Mouse (Mus musculus): ENCODE results near the gene Lcp1. TPM values are rescaled to one million over a fixed set of nuclear protein-coding genes. Genes with fewer than 3 reads are reported as not detected.

Gene Lcp1
- polyA plus RNA-seq, 1 experiment from 2014 or later = 16.6 TPM

- Histone ChIP-seq H3K4me1 (replicated peaks) (no peaks in the 10 kb centered on the region), H3K9me3 (no peaks in the 10 kb centered on the region), H3K27ac (no peak overlapping the region), H3K27me3 (no peaks in the 10 kb centered on the region), H3K9ac (replicated peaks) (no peak overlapping the region), H3K4me3 (replicated peaks) (no peak overlapping the region), H3K4me2 (replicated peaks) (no peak overlapping the region), H3K36me3 (no peaks in the 10 kb centered on the region)
- WGBS = 92% methylated on average over 4 of the region's 4 CpGs
- ATAC-seq = no peak
These were observed 59.8 kb downstream of the Lcp1 start for GRCm38 (mm10) chr14:75190683-75191082.

- Histone ChIP-seq H3K36me3 (no peaks in the 10 kb centered on the region), H3K27me3 (no peaks in the 10 kb centered on the region), H3K9me3 (no peaks in the 10 kb centered on the region), H3K4me1 (replicated peaks) (no peaks in the 10 kb centered on the region), H3K4me2 (replicated peaks) (no peak overlapping the region), H3K4me3 (replicated peaks) (no peak overlapping the region), H3K9ac (replicated peaks) (no peak overlapping the region), H3K27ac (no peak overlapping the region)
- 92% methylated on average over 10 of the region's 10 CpGs for WGBS
- no peak for ATAC-seq
These were observed 61.5 kb downstream of the Lcp1 start for GRCm38 (mm10) chr14:75192427-75192826.

GRCm38 (mm10) chr14:75192858-75193257, 62.0 kb downstream of the Lcp1 start:
- Histone ChIP-seq H3K27ac (no peak overlapping the region), H3K4me2 (replicated peaks) (no peak overlapping the region), H3K27me3 (no peaks in the 10 kb centered on the region), H3K4me3 (replicated peaks) (no peak overlapping the region), H3K36me3 (no peaks in the 10 kb centered on the region), H3K4me1 (replicated peaks) (no peaks in the 10 kb centered on the region), H3K9me3 (no peaks in the 10 kb centered on the region), H3K9ac (replicated peaks) (no peak overlapping the region)
- 90% methylated on average over 10 of the region's 10 CpGs for WGBS
- ATAC-seq = no peak

GRCm38 (mm10) chr14:75195530-75195929, 64.6 kb downstream of the Lcp1 start:
- H3K9ac ChIP-seq (replicated peaks) = no peak overlapping the region
- ATAC-seq = no peak
- no peak overlapping the region for H3K27ac ChIP-seq
- H3K9me3 ChIP-seq = no peaks in the 10 kb centered on the region
- H3K4me3 ChIP-seq (replicated peaks) = no peak overlapping the region
- no peak overlapping the region for H3K4me2 ChIP-seq (replicated peaks)
- H3K36me3 ChIP-seq = no peaks in the 10 kb centered on the region
- no peaks in the 10 kb centered on the region for H3K27me3 ChIP-seq
- no peaks in the 10 kb centered on the region for H3K4me1 ChIP-seq (replicated peaks)
- WGBS = 88% methylated on average over 5 of the region's 5 CpGs

- no peaks in the 10 kb centered on the region for H3K4me1 ChIP-seq (replicated peaks)
- H3K36me3 ChIP-seq = no peaks in the 10 kb centered on the region
- no peaks in the 10 kb centered on the region for H3K9me3 ChIP-seq
- 43% methylated on average over 5 of the region's 5 CpGs for WGBS
- no peak overlapping the region for H3K4me3 ChIP-seq (replicated peaks)
- no peak overlapping the region for H3K4me2 ChIP-seq (replicated peaks)
- no peak overlapping the region for H3K9ac ChIP-seq (replicated peaks)
- no peaks in the 10 kb centered on the region for H3K27me3 ChIP-seq
- no peak overlapping the region for H3K27ac ChIP-seq
- no peak for ATAC-seq
These were observed 66.1 kb downstream of the Lcp1 start for GRCm38 (mm10) chr14:75197027-75197426.

- Histone ChIP-seq H3K27me3 (no peaks in the 10 kb centered on the region), H3K27ac (no peak overlapping the region), H3K9me3 (no peaks in the 10 kb centered on the region), H3K4me3 (replicated peaks) (no peak overlapping the region), H3K9ac (replicated peaks) (no peak overlapping the region), H3K4me1 (replicated peaks) (no peaks in the 10 kb centered on the region), H3K36me3 (no peaks in the 10 kb centered on the region), H3K4me2 (replicated peaks) (no peak overlapping the region)
- ATAC-seq = peak; percentile 37; the same call in 1 of the 2 replicates
- 65% methylated on average over 7 of the region's 7 CpGs for WGBS
These were observed 66.8 kb downstream of the Lcp1 start for GRCm38 (mm10) chr14:75197660-75198059.

GRCm38 (mm10) chr14:75205363-75206051, 74.6 kb downstream of the Lcp1 start:
- H3K9ac ChIP-seq (replicated peaks) = no peak overlapping the region
- no peaks in the 10 kb centered on the region for H3K27me3 ChIP-seq
- no peak overlapping the region for H3K4me3 ChIP-seq (replicated peaks)
- 84% methylated on average over 6 of the region's 6 CpGs for WGBS
- H3K36me3 ChIP-seq = no peaks in the 10 kb centered on the region
- H3K9me3 ChIP-seq = no peaks in the 10 kb centered on the region
- ATAC-seq = no peak
- no peak overlapping the region for H3K27ac ChIP-seq
- 0 out of 2 replicates have a peak, but pooled peaks cover 3% of the 10 kb centered on the region for H3K4me1 ChIP-seq (replicated peaks)
- H3K4me2 ChIP-seq (replicated peaks) = no peak overlapping the region

GRCm38 (mm10) chr14:75206307-75206706, 75.4 kb downstream of the Lcp1 start:
- H3K4me2 ChIP-seq (replicated peaks) = no peak overlapping the region
- H3K4me3 ChIP-seq (replicated peaks) = no peak overlapping the region
- ATAC-seq = no peak
- no peak overlapping the region for H3K9ac ChIP-seq (replicated peaks)
- no peaks in the 10 kb centered on the region for H3K36me3 ChIP-seq
- H3K9me3 ChIP-seq = no peaks in the 10 kb centered on the region
- H3K27ac ChIP-seq = no peak overlapping the region
- WGBS = 98% methylated on average over 4 of the region's 4 CpGs
- no peaks in the 10 kb centered on the region for H3K27me3 ChIP-seq
- H3K4me1 ChIP-seq (replicated peaks) = 0 out of 2 replicates have a peak, but pooled peaks cover 3% of the 10 kb centered on the region

- H3K4me2 ChIP-seq (replicated peaks) = no peak overlapping the region
- WGBS = 79% methylated on average over 6 of the region's 6 CpGs
- no peak overlapping the region for H3K9ac ChIP-seq (replicated peaks)
- H3K9me3 ChIP-seq = no peaks in the 10 kb centered on the region
- no peak overlapping the region for H3K27ac ChIP-seq
- H3K4me3 ChIP-seq (replicated peaks) = no peak overlapping the region
- no peaks in the 10 kb centered on the region for H3K36me3 ChIP-seq
- H3K4me1 ChIP-seq (replicated peaks) = 0 out of 2 replicates have a peak, but pooled peaks cover 3% of the 10 kb centered on the region
- no peaks in the 10 kb centered on the region for H3K27me3 ChIP-seq
- no peak for ATAC-seq
These were observed 77.8 kb downstream of the Lcp1 start for GRCm38 (mm10) chr14:75208572-75209151.

- no peak overlapping the region for H3K4me3 ChIP-seq (replicated peaks)
- H3K36me3 ChIP-seq = no peaks in the 10 kb centered on the region
- peak overlapping the region; percentile 14; the same call in 1 of the 2 replicates for H3K27ac ChIP-seq
- WGBS = 85% methylated on average over 11 of the region's 11 CpGs
- no peak for ATAC-seq
- no peaks in the 10 kb centered on the region for H3K9me3 ChIP-seq
- no peaks in the 10 kb centered on the region for H3K27me3 ChIP-seq
- H3K4me1 ChIP-seq (replicated peaks) = no peaks in the 10 kb centered on the region
- H3K9ac ChIP-seq (replicated peaks) = no peak overlapping the region
- no peak overlapping the region for H3K4me2 ChIP-seq (replicated peaks)
These were observed 82.9 kb downstream of the Lcp1 start for GRCm38 (mm10) chr14:75213752-75214151.

- H3K9ac ChIP-seq (replicated peaks) = no peak overlapping the region
- H3K4me1 ChIP-seq (replicated peaks) = peaks cover 6% of the 10 kb centered on the region
- peak; percentile 38; the same call in 1 of the 2 replicates for ATAC-seq
- WGBS = 90% methylated on average over 2 of the region's 2 CpGs
- no peak overlapping the region for H3K4me3 ChIP-seq (replicated peaks)
- H3K27me3 ChIP-seq = 0 out of 2 replicates have a peak, but pooled peaks cover 2% of the 10 kb centered on the region
- no peak overlapping the region for H3K4me2 ChIP-seq (replicated peaks)
- H3K27ac ChIP-seq = peak overlapping the region; percentile 15; the same call in 1 of the 2 replicates
- no peaks in the 10 kb centered on the region for H3K9me3 ChIP-seq
- no peaks in the 10 kb centered on the region for H3K36me3 ChIP-seq
These were observed 87.9 kb downstream of the Lcp1 start for GRCm38 (mm10) chr14:75218843-75219242.

GRCm38 (mm10) chr14:75219250-75219913, 88.5 kb downstream of the Lcp1 start:
- H3K9me3 ChIP-seq = no peaks in the 10 kb centered on the region
- H3K27me3 ChIP-seq = 0 out of 2 replicates have a peak, but pooled peaks cover 2% of the 10 kb centered on the region
- H3K36me3 ChIP-seq = no peaks in the 10 kb centered on the region
- H3K9ac ChIP-seq (replicated peaks) = no peak overlapping the region
- H3K27ac ChIP-seq = 0 out of 2 replicates have a peak overlapping the region, but pooled peaks have one; percentile 30
- H3K4me1 ChIP-seq (replicated peaks) = peaks cover 6% of the 10 kb centered on the region
- 64% methylated on average over 5 of the region's 5 CpGs for WGBS
- no peak overlapping the region for H3K4me3 ChIP-seq (replicated peaks)
- peak; percentile 85 for ATAC-seq
- no peak overlapping the region for H3K4me2 ChIP-seq (replicated peaks)
